Mouse (Mus musculus) hindbrain, embryonic 12.5 days (tissue): ENCODE results near the gene Olfr26. TPM values are rescaled to one million over a fixed set of nuclear protein-coding genes. Genes with fewer than 3 reads are reported as not detected.
"Not testable (repeated sequence)": the region's sequence is repeated elsewhere in the genome, so short reads cannot be mapped to it uniquely, and the experiment has no call there.

Experiments
- ATAC-seq: fragments of 200-750 bp; cut with Nextera tagmentation; 2 replicates; pipeline ENCODE4 v1.8.0; 2017; ENCODE audit warnings: moderate TSS enrichment; ENCODE audit not compliant: low FRiP score
- H3K27ac ChIP-seq: fragments of 300-500 bp; sonication (generic); 2 replicates; pipeline ENCODE4 v1.5.1; 2016; ENCODE audit warnings: mild to moderate bottlenecking
- H3K27me3 ChIP-seq: fragments of 300-500 bp; sonication (generic); 2 replicates; pipeline ENCODE4 v1.6.1; 2016; ENCODE audit warnings: mild to moderate bottlenecking
- H3K36me3 ChIP-seq: fragments of 300-500 bp; sonication (generic); 2 replicates; pipeline ENCODE4 v1.6.1; 2016; ENCODE audit warnings: mild to moderate bottlenecking
- H3K4me1 ChIP-seq: fragments of 300-500 bp; sonication (generic); 2 replicates; pipeline ENCODE4 v1.6.1; 2016
- H3K4me2 ChIP-seq: fragments of 300-500 bp; sonication (generic); replicated peaks from 2 replicates; pipeline ENCODE4 v1.6.1; 2016; ENCODE audit warnings: mild to moderate bottlenecking
- H3K4me3 ChIP-seq: fragments of 300-500 bp; sonication (generic); 2 replicates; pipeline ENCODE4 v1.5.1; 2016; ENCODE audit warnings: mild to moderate bottlenecking
- H3K9ac ChIP-seq: fragments of 300-500 bp; sonication (generic); 2 replicates; pipeline ENCODE4 v1.6.1; 2016; ENCODE audit warnings: mild to moderate bottlenecking, moderate library complexity
- H3K9me3 ChIP-seq: fragments of 300-500 bp; sonication (generic); replicated peaks from 2 replicates; pipeline ENCODE4 v1.6.1; 2016; ENCODE audit warnings: mild to moderate bottlenecking
- WGBS: fragments of 180-500 bp; shearing (Covaris S2); methylation state at CpG from one replicate; pipeline ENCODE4 v1.1.7; 2016; 5-methylcytosine and 5-hydroxymethylcytosine counted together
- polyA plus RNA-seq: library from polyadenylated mRNA; unstranded; fragments of >200 nt; fragmentation: Nextera tagmentation; extraction: Ambion mirVana; gene quantifications from 2 replicates; pipeline ENCODE4 v1.2.1, GENCODE M21; 2016

The Olfr26 gene
- polyA plus RNA-seq, result not detected in 2 replicates

DNA sequence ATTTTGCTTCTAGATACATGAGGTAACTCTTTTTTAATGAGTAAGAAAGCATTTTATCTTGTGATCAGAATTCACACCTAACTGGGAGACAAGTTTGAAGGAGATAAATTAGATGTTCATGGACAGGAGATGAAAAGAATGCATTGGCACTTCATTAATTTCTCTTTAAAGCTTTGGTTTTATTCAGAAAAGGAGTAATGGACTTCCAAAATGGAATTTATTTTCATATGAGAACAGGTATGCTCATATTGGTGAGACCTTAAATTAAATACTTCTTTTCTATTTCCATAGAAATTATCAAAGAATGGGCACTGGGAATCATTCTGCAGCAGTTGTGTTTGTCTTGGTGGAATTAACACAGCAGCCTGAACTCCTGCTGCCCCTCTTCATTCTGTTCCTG is at the start of gene Olfr26:
Gene Olfr26, plus strand, starts transcription at position 301 of the 400 bp plus-strand sequence.
- no peaks in the 10 kb centered on the region for H3K36me3 ChIP-seq
- no peaks in the 10 kb centered on the region for H3K9me3 ChIP-seq
- H3K9ac ChIP-seq, result no peak within 1 kb of the TSS
- no peak within 1 kb of the TSS for H3K4me2 ChIP-seq
- no peaks in the 10 kb centered on the region for H3K4me1 ChIP-seq
- no peak within 1 kb of the TSS for H3K27ac ChIP-seq
- no peaks in the 10 kb centered on the region for H3K27me3 ChIP-seq
- no peak for ATAC-seq
- H3K4me3 ChIP-seq, result no peak within 1 kb of the TSS

DNA sequence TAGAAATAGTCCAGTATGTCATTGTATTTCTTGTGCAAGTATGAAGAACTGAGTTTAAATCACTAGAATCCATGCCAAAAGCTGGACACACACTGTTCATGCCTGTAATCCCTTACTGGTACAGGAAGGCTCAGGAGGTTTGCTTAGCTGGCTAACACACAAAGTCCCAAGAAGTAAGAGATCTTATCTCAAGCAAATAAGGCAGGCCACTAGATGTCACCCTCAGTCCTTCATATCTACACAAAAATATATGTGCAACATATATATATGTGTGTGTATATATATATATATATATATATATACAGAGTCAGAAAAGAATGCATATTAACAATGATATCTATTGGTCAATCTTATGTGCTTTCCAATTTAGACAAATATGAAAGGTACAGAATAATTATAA is 49.2 kb upstream of the Olfr26 start:
- no peak for ATAC-seq
- Histone ChIP-seq H3K36me3 (no peaks in the 10 kb centered on the region), H3K27me3 (no peaks in the 10 kb centered on the region), H3K9ac (no peak overlapping the region), H3K9me3 (no peaks in the 10 kb centered on the region), H3K4me3 (no peak overlapping the region), H3K27ac (no peak overlapping the region), H3K4me2 (no peak overlapping the region), H3K4me1 (no peaks in the 10 kb centered on the region)

- H3K9me3 ChIP-seq, result no peaks in the 10 kb centered on the region
- no peaks in the 10 kb centered on the region for H3K4me1 ChIP-seq
- H3K27me3 ChIP-seq, result no peaks in the 10 kb centered on the region
- H3K36me3 ChIP-seq, result no peaks in the 10 kb centered on the region
- WGBS, result 74% methylated on average over 2 of the region's 2 CpGs
- H3K27ac ChIP-seq, result no peak within 1 kb of the TSS
- ATAC-seq, result no peak
- H3K4me3 ChIP-seq, result no peak within 1 kb of the TSS
- no peak within 1 kb of the TSS for H3K4me2 ChIP-seq
- H3K9ac ChIP-seq, result no peak within 1 kb of the TSS
These were observed 40.5 kb upstream of the Olfr26 start, which contains the start of gene Olfr922 for GRCm38 (mm10) chr9:38814314-38814713. Gene Olfr922, plus strand, starts transcription at chr9:38814614.

DNA sequence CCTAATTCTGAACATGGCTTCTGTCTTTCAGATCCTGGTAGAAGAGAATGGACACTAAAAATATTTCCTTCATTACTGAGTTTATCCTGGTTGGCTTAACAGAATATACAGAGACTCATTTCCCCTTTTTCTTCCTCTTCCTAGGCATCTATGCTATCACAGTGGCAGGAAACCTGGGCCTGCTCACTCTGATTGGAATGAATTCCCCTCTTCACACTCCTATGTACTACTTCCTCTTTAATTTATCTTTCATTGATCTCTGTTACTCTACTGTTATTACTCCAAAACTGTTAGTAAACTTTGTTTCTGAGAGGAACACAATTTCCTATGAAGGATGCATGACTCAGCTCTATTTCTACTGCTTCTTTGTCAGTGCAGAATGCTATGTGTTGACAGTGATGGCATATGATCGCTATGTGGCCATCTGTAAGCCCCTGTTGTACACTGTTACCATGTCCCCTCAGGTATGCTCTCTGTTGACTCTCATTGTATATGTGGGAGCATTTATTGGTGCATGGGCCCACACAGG is 39.3 kb upstream of the Olfr26 start:
- H3K9ac ChIP-seq, result no peak overlapping the region
- no peaks in the 10 kb centered on the region for H3K27me3 ChIP-seq
- no peak for ATAC-seq
- no peak overlapping the region for H3K4me3 ChIP-seq
- H3K27ac ChIP-seq, result no peak overlapping the region
- H3K36me3 ChIP-seq, result no peaks in the 10 kb centered on the region
- H3K4me1 ChIP-seq, result no peaks in the 10 kb centered on the region
- H3K4me2 ChIP-seq, result no peak overlapping the region
- 93% methylated on average over 1 of the region's 1 CpGs for WGBS
- H3K9me3 ChIP-seq, result no peaks in the 10 kb centered on the region

DNA sequence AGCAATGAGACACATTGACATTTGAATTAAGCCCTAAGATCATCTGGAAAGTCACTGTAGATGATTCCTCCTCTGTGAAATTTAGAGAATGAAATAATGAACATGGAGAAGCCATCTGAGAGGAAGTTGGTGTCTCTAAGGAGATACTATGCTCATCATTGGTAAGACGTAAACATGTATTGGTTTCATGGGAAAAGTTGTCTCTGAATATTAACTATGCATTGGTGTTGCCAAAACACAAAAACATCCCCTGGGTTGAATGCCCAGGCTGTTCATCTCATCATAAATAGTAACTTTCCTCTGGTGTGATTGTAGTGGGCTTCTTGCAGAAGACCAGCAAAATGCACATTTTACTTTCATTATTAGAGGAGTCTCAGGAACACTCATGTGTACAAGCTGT is 28.6 kb upstream of the Olfr26 start, which contains the start of gene Olfr923:
Gene Olfr923, plus strand, starts transcription at position 301 of the 400 bp plus-strand sequence.
- H3K4me2 ChIP-seq, result no peak within 1 kb of the TSS
- WGBS, result 93% methylated on average over 1 of the region's 1 CpGs
- H3K4me3 ChIP-seq, result no peak within 1 kb of the TSS
- no peaks in the 10 kb centered on the region for H3K36me3 ChIP-seq
- no peak within 1 kb of the TSS for H3K9ac ChIP-seq
- H3K27ac ChIP-seq, result no peak within 1 kb of the TSS
- no peaks in the 10 kb centered on the region for H3K9me3 ChIP-seq
- no peak for ATAC-seq
- H3K27me3 ChIP-seq, result no peaks in the 10 kb centered on the region
- H3K4me1 ChIP-seq, result no peaks in the 10 kb centered on the region

DNA sequence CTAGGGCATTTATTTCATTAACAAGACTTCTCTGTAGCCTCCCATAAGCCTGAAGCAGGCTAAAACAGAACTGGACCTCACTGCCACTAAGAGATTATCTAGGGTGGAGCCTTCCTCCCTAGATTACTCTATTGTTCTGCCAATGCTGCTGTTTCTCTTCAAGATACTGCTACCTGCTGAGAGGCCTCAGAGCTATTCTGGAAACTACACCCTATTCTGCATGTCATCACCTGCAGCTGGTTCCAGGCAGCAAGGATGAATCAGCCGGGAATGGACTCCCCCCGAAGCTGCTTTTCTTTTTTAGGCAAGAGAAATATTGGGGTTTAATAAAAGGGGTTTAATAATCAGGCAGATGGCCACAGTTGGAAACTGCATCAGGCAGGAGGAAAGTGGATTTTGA is 21.8 kb upstream of the Olfr26 start:
- H3K4me3 ChIP-seq, result no peak overlapping the region
- no peaks in the 10 kb centered on the region for H3K4me1 ChIP-seq
- ATAC-seq, result no peak
- no peak overlapping the region for H3K9ac ChIP-seq
- no peaks in the 10 kb centered on the region for H3K36me3 ChIP-seq
- no peak overlapping the region for H3K4me2 ChIP-seq
- H3K9me3 ChIP-seq, result no peaks in the 10 kb centered on the region
- WGBS, result 75% methylated on average over 2 of the region's 2 CpGs
- H3K27ac ChIP-seq, result no peak overlapping the region
- H3K27me3 ChIP-seq, result no peaks in the 10 kb centered on the region

DNA sequence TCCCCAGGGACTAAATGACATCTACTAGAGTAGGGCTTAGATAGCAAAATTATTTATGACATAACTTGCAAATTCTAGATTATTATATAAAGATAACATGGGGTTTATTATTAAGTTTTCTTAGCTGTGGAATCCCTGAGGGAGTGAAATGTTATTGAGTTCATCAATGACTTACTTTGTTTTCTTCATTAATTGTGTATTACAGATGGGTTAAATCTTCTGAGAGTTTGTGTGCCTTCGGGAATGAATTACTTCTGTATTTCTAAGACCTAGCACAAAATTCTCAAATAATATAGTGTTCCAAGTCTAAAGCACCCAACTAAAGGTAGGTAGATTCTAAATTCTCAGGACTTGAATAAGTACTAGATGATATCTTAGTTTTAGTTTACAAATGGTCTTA is 10.7 kb upstream of the Olfr26 start, which contains the start of gene Olfr924:
Gene Olfr924, plus strand, starts transcription at position 301 of the 400 bp plus-strand sequence.
- H3K4me1 ChIP-seq, result no peaks in the 10 kb centered on the region
- H3K36me3 ChIP-seq, result no peaks in the 10 kb centered on the region
- ATAC-seq, result no peak
- no peak within 1 kb of the TSS for H3K27ac ChIP-seq
- H3K9ac ChIP-seq, result no peak within 1 kb of the TSS
- no peaks in the 10 kb centered on the region for H3K27me3 ChIP-seq
- no peak within 1 kb of the TSS for H3K4me3 ChIP-seq
- H3K4me2 ChIP-seq, result no peak within 1 kb of the TSS
- no peaks in the 10 kb centered on the region for H3K9me3 ChIP-seq
- WGBS, result 94% methylated on average over 1 of the region's 1 CpGs

- 54% methylated on average over 2 of the region's 2 CpGs for WGBS
- not testable (repeated sequence) for H3K4me2 ChIP-seq, ATAC-seq
These were observed 20.0 kb downstream of the Olfr26 start for GRCm38 (mm10) chr9:38874880-38875279.

GRCm38 (mm10) chr9:38876826-38877225 is 22.0 kb downstream of the Olfr26 start, which contains the start of gene Olfr926:
Gene Olfr926, plus strand, starts transcription at chr9:38877126.
- no peak within 1 kb of the TSS for H3K4me2 ChIP-seq
- no peak for ATAC-seq
- H3K36me3 ChIP-seq, result no peaks in the 10 kb centered on the region
- peaks cover 10% of the 10 kb centered on the region; the same call in 1 of the 2 replicates for H3K9me3 ChIP-seq
- H3K4me3 ChIP-seq, result no peak within 1 kb of the TSS
- H3K27ac ChIP-seq, result no peak within 1 kb of the TSS
- H3K9ac ChIP-seq, result no peak within 1 kb of the TSS
- no peaks in the 10 kb centered on the region for H3K4me1 ChIP-seq
- no peaks in the 10 kb centered on the region for H3K27me3 ChIP-seq
- WGBS, result 69% methylated on average over 2 of the region's 2 CpGs

More at GRCm38 (mm10) chr9:38874880-38875279, 20.0 kb downstream of the Olfr26 start:
- H3K4me1 ChIP-seq, H3K27me3 ChIP-seq, H3K4me3 ChIP-seq, H3K9me3 ChIP-seq, H3K9ac ChIP-seq, H3K36me3 ChIP-seq, H3K27ac ChIP-seq: not testable (repeated sequence)

Other genes with a start within 250 kb of the Olfr26 start
- not detected in 2 replicates for gene Olfr914, start 250.0 kb upstream of the Olfr26 start, polyA plus RNA-seq
- gene Olfr916, start 195.2 kb upstream of the Olfr26 start, polyA plus RNA-seq, result not detected in 2 replicates
- gene Olfr917, start 189.2 kb upstream of the Olfr26 start, polyA plus RNA-seq, result not detected in 2 replicates
- gene Olfr918, start 180.5 kb upstream of the Olfr26 start, polyA plus RNA-seq, result not detected in 2 replicates
- gene Olfr919, start 151.4 kb upstream of the Olfr26 start, polyA plus RNA-seq, result not detected in 2 replicates
- gene Vwa5a, start 136.8 kb upstream of the Olfr26 start, polyA plus RNA-seq, result 11.6 and 14.3 TPM in 2 replicates
- gene Olfr920, start 102.8 kb upstream of the Olfr26 start, polyA plus RNA-seq, result not detected in 2 replicates
- not detected in 2 replicates for gene Olfr921, start 82.0 kb upstream of the Olfr26 start, polyA plus RNA-seq
- gene Olfr922, start 40.4 kb upstream of the Olfr26 start, polyA plus RNA-seq, result not detected in 2 replicates
- not detected in 2 replicates for gene Olfr923, start 28.5 kb upstream of the Olfr26 start, polyA plus RNA-seq
- gene Olfr924, start 10.6 kb upstream of the Olfr26 start, polyA plus RNA-seq, result not detected in 2 replicates
- gene Olfr926, start 22.1 kb downstream of the Olfr26 start, polyA plus RNA-seq, result not detected in 2 replicates
- gene Olfr930, start 74.7 kb downstream of the Olfr26 start, polyA plus RNA-seq, result not detected in 2 replicates
- not detected in 2 replicates for gene Olfr933, start 117.3 kb downstream of the Olfr26 start, polyA plus RNA-seq
- not detected in 2 replicates for gene Olfr934, start 133.3 kb downstream of the Olfr26 start, polyA plus RNA-seq
- not detected in 2 replicates for gene Olfr935, start 144.6 kb downstream of the Olfr26 start, polyA plus RNA-seq
- gene Olfr146, start 168.3 kb downstream of the Olfr26 start, polyA plus RNA-seq, result not detected in 2 replicates
- not detected in 2 replicates for gene Olfr937, start 209.9 kb downstream of the Olfr26 start, polyA plus RNA-seq
- gene Olfr938, start 223.8 kb downstream of the Olfr26 start, polyA plus RNA-seq, result not detected in 2 replicates